Mouse (Mus musculus): Measurements from ENCODE around the gene Lce6a.

Gene Lce6a

GRCm38 (mm10) chr3:92621560-92621959 lies at the start of gene Lce6a:
Gene Lce6a (minus strand): TSS chr3:92621660.
- DNase-seq (ENCODE audit: low spot score), result no peak

GRCm38 (mm10) chr3:92670215-92670614 lies 48.8 kb upstream of the Lce6a start, which contains the start of gene Lce1a2:
Gene Lce1a2 (minus strand): TSS chr3:92670315.
- no peak for DNase-seq (ENCODE audit: low spot score)

GRCm38 (mm10) chr3:92656826-92657225 lies 35.4 kb upstream of the Lce6a start, which contains the start of gene Lce1b:
Gene Lce1b (minus strand): TSS chr3:92656926.
- DNase-seq (ENCODE audit: low spot score), result no peak

GRCm38 (mm10) chr3:92648207-92648606 lies 26.7 kb upstream of the Lce6a start, which contains the start of gene Lce1a1:
Gene Lce1a1 (minus strand): TSS chr3:92648307.
- DNase-seq (ENCODE audit: low spot score), result no peak

- no peak for DNase-seq (ENCODE audit: low spot score)
Observed at GRCm38 (mm10) chr3:92639854-92640253, 18.4 kb upstream of the Lce6a start.

- DNase-seq (ENCODE audit: low spot score), result no peak
Observed at GRCm38 (mm10) chr3:92638653-92638991, 17.2 kb upstream of the Lce6a start.

- no peak for DNase-seq (ENCODE audit: low spot score)
Observed at GRCm38 (mm10) chr3:92637745-92638652, 16.5 kb upstream of the Lce6a start.

GRCm38 (mm10) chr3:92609804-92610203 lies 11.7 kb downstream of the Lce6a start:
- no peak for DNase-seq (ENCODE audit: low spot score)

- DNase-seq (ENCODE audit: low spot score), result no peak
Observed at GRCm38 (mm10) chr3:92607392-92607791, 14.1 kb downstream of the Lce6a start, which contains the start of gene 2210017I01Rik. Gene 2210017I01Rik (minus strand): TSS chr3:92607492.

GRCm38 (mm10) chr3:92602169-92602568 lies 19.3 kb downstream of the Lce6a start:
- peak; percentile 45 for DNase-seq (ENCODE audit: low spot score)

- DNase-seq (ENCODE audit: low spot score), result no peak
Observed at GRCm38 (mm10) chr3:92600456-92600855, 21.0 kb downstream of the Lce6a start.

GRCm38 (mm10) chr3:92599973-92600372 lies 21.5 kb downstream of the Lce6a start:
- DNase-seq (ENCODE audit: low spot score), result no peak

- DNase-seq (ENCODE audit: low spot score), result no peak
Observed at GRCm38 (mm10) chr3:92598429-92598828, 23.0 kb downstream of the Lce6a start.

- DNase-seq (ENCODE audit: low spot score), result no peak
Observed at GRCm38 (mm10) chr3:92588858-92589257, 32.6 kb downstream of the Lce6a start, which contains the start of gene Smcp. Gene Smcp (minus strand): TSS chr3:92588997.

- DNase-seq (ENCODE audit: low spot score), result no peak
Observed at GRCm38 (mm10) chr3:92587190-92587589, 34.3 kb downstream of the Lce6a start.

GRCm38 (mm10) chr3:92585055-92585454 lies 36.4 kb downstream of the Lce6a start:
- no peak for DNase-seq (ENCODE audit: low spot score)

GRCm38 (mm10) chr3:92583164-92583826 lies 38.2 kb downstream of the Lce6a start:
- DNase-seq (ENCODE audit: low spot score), result no peak

GRCm38 (mm10) chr3:92579508-92579907 lies 42.0 kb downstream of the Lce6a start:
- DNase-seq (ENCODE audit: low spot score), result no peak

GRCm38 (mm10) chr3:92578652-92579413 lies 42.6 kb downstream of the Lce6a start:
- DNase-seq (ENCODE audit: low spot score), result no peak

GRCm38 (mm10) chr3:92573449-92574041 lies 47.9 kb downstream of the Lce6a start, which contains the start of gene Ivl:
Gene Ivl (minus strand): TSS chr3:92573735.
- no peak for DNase-seq (ENCODE audit: low spot score)

- DNase-seq (ENCODE audit: low spot score), result no peak
Observed at GRCm38 (mm10) chr3:92572514-92573155, 48.8 kb downstream of the Lce6a start.

Data from adipocyte (in vitro differentiated cells).